Mouse (Mus musculus) cerebellum, adult 9-10 months (tissue): ENCODE results near the gene Tmem253.
"Not testable (repeated sequence)": the region's sequence is repeated elsewhere in the genome, so short reads cannot be mapped to it uniquely, and the experiment has no call there.

Experiments
- DNase-seq: peaks from one replicate; pipeline ENCODE4 v3.0.0; 2022

The Tmem253 gene

GRCm38 (mm10) chr14:52022244-52022708 lies 6.8 kb downstream of the Tmem253 start:
- DNase-seq, result no peak

GRCm38 (mm10) chr14:52022709-52023459 lies 7.4 kb downstream of the Tmem253 start:
- peak; percentile 93 for DNase-seq

GRCm38 (mm10) chr14:52024133-52024532 lies 8.7 kb downstream of the Tmem253 start:
- DNase-seq, result no peak

GRCm38 (mm10) chr14:52026342-52026741 lies 10.9 kb downstream of the Tmem253 start:
- DNase-seq, result no peak

- DNase-seq, result no peak
These were observed 20.5 kb downstream of the Tmem253 start for GRCm38 (mm10) chr14:52035926-52036325.

GRCm38 (mm10) chr14:52039332-52039731 lies 23.9 kb downstream of the Tmem253 start:
- DNase-seq, result no peak

- not testable (repeated sequence) for DNase-seq
These were observed 26.9 kb downstream of the Tmem253 start, which contains the start of gene Olfr221 for GRCm38 (mm10) chr14:52042359-52042758. Olfr221 (minus strand) TSS chr14:52042459.

GRCm38 (mm10) chr14:52043446-52043845 lies 28.0 kb downstream of the Tmem253 start:
- DNase-seq, result peak; percentile 68

GRCm38 (mm10) chr14:52044901-52045678 lies 29.6 kb downstream of the Tmem253 start:
- DNase-seq, result peak; percentile 78

- DNase-seq, result no peak
These were observed 30.6 kb downstream of the Tmem253 start for GRCm38 (mm10) chr14:52045966-52046565.

- not testable (repeated sequence) for DNase-seq
These were observed 37.3 kb downstream of the Tmem253 start for GRCm38 (mm10) chr14:52052720-52053119.

- peak; percentile 88 for DNase-seq
These were observed 44.5 kb downstream of the Tmem253 start for GRCm38 (mm10) chr14:52059982-52060381.

GRCm38 (mm10) chr14:52060800-52061199 lies 45.3 kb downstream of the Tmem253 start:
- DNase-seq, result peak; percentile 99

- DNase-seq, result peak; percentile 77
These were observed 46.3 kb downstream of the Tmem253 start for GRCm38 (mm10) chr14:52061798-52062197.

- no peak for DNase-seq
These were observed 50.7 kb downstream of the Tmem253 start for GRCm38 (mm10) chr14:52066135-52066534.
